Mouse (Mus musculus): ENCODE measurements around the gene Bace2. TPM values are rescaled to one million over a fixed set of nuclear protein-coding genes. Genes with fewer than 3 reads are reported as not detected.

Bace2 gene
- polyA plus RNA-seq, 1 experiment from 2014 or later = 3.6 TPM

GRCm38 (mm10) chr16:97362231-97362888 lies 5.8 kb downstream of the Bace2 start:
- Histone ChIP-seq H3K9ac (no peak overlapping the region), H3K4me1 (replicated peaks) (peaks cover 7% of the 10 kb centered on the region), H3K9me3 (no peaks in the 10 kb centered on the region), H3K4me3 (no peak overlapping the region), H3K36me3 (no peaks in the 10 kb centered on the region), H3K27me3 (peaks cover 24% of the 10 kb centered on the region), H3K4me2 (no peak overlapping the region), H3K27ac (no peak overlapping the region)
- WGBS = 87% methylated on average over 8 of the region's 8 CpGs
- ATAC-seq (ENCODE audit: low FRiP score) = no peak

- Histone ChIP-seq H3K9me3 (no peaks in the 10 kb centered on the region), H3K36me3 (no peaks in the 10 kb centered on the region)
- 60% methylated on average over 2 of the region's 2 CpGs for WGBS
Observed at GRCm38 (mm10) chr16:97366141-97366540, 9.6 kb downstream of the Bace2 start.

DNA sequence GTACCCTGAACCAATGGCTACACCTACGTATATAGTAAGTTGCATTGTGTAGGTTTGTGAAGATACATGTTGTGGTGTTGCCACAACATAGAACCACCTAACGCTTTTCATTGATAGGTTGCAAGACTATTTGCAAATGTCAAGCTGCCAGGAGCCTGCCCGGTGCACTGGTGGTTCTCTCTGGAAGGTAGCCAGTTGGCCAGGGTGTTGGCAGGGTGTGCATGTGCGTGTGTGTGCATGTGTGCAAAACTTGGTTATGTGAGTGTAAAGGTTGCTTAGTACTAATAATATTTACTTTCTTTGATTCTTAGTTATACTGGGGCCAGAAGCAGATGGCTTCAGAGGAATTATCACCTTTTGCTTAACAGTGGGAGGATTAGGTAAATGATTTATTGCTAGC lies 13.7 kb downstream of the Bace2 start:
- H3K9ac ChIP-seq = no peak overlapping the region
- no peak overlapping the region for H3K4me2 ChIP-seq
- no peak overlapping the region for H3K4me3 ChIP-seq
- no peaks in the 10 kb centered on the region for H3K36me3 ChIP-seq
- no peaks in the 10 kb centered on the region for H3K27me3 ChIP-seq
- no peaks in the 10 kb centered on the region for H3K9me3 ChIP-seq
- WGBS = 87% methylated on average over 4 of the region's 4 CpGs
- H3K4me1 ChIP-seq (replicated peaks) = no peaks in the 10 kb centered on the region
- H3K27ac ChIP-seq = no peak overlapping the region
- no peak for ATAC-seq (ENCODE audit: low FRiP score)

More at GRCm38 (mm10) chr16:97366141-97366540, 9.6 kb downstream of the Bace2 start:
- Histone ChIP-seq H3K4me2 (no peak overlapping the region), H3K27me3 (no peaks in the 10 kb centered on the region), H3K9ac (no peak overlapping the region), H3K4me3 (no peak overlapping the region), H3K4me1 (replicated peaks) (no peaks in the 10 kb centered on the region), H3K27ac (no peak overlapping the region)
- ATAC-seq (ENCODE audit: low FRiP score) = no peak

- no peak overlapping the region for H3K27ac ChIP-seq
- H3K27me3 ChIP-seq = no peaks in the 10 kb centered on the region
- 49% methylated on average over 2 of the region's 2 CpGs for WGBS
- no peaks in the 10 kb centered on the region for H3K9me3 ChIP-seq
- H3K4me2 ChIP-seq = no peak overlapping the region
- ATAC-seq (ENCODE audit: low FRiP score) = no peak
- H3K9ac ChIP-seq = no peak overlapping the region
- H3K4me1 ChIP-seq (replicated peaks) = peaks cover 17% of the 10 kb centered on the region
- no peak overlapping the region for H3K4me3 ChIP-seq
- no peaks in the 10 kb centered on the region for H3K36me3 ChIP-seq
Observed at GRCm38 (mm10) chr16:97387955-97388354, 31.4 kb downstream of the Bace2 start.

GRCm38 (mm10) chr16:97391289-97391688 lies 34.7 kb downstream of the Bace2 start:
- Histone ChIP-seq H3K4me2 (no peak overlapping the region), H3K36me3 (no peaks in the 10 kb centered on the region), H3K4me1 (replicated peaks) (peaks cover 17% of the 10 kb centered on the region), H3K27ac (0 out of 2 replicates have a peak overlapping the region, but pooled peaks have one; percentile 9), H3K9ac (no peak overlapping the region), H3K27me3 (no peaks in the 10 kb centered on the region), H3K9me3 (no peaks in the 10 kb centered on the region), H3K4me3 (no peak overlapping the region)
- no peak for ATAC-seq (ENCODE audit: low FRiP score)
- WGBS = 19% methylated on average over 2 of the region's 2 CpGs

DNA sequence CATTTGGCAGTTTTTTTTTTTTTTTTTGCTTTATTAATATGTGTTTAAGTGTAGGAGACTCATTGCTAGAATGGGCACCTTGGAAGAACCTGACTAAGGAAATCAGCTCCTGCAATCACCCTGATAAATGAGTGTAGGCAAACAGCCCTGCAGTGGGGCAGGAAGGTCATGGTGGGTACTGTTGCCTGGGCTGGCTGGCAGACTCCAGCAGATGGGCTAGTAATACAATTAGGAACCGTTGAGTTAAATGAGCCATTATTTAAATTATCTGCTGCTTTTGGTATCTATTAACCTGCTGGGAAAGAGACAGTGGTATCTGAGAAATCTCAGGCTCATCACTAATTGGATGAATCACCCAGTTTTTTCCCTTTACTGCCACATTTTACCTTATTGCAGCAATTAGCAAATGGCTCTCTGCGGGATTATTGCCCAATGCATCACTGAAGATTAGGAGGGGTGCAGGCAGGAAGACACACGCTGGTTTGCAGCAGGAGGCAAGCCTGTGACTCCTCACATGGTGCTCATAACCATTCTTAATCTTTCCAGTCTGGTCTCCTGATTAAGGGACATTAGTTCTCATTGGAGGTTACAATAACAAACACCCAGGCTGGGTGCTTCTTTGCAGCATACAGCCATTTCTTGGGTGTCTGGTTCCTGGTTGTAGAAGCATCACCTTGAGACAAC lies 35.3 kb downstream of the Bace2 start:
- peaks cover 17% of the 10 kb centered on the region for H3K4me1 ChIP-seq (replicated peaks)
- no peak overlapping the region for H3K9ac ChIP-seq
- H3K27me3 ChIP-seq = no peaks in the 10 kb centered on the region
- WGBS = 34% methylated on average over 3 of the region's 3 CpGs
- no peaks in the 10 kb centered on the region for H3K36me3 ChIP-seq
- no peak overlapping the region for H3K4me3 ChIP-seq
- peak; percentile 66; the same call in 1 of the 2 replicates for ATAC-seq (ENCODE audit: low FRiP score)
- H3K9me3 ChIP-seq = no peaks in the 10 kb centered on the region
- H3K4me2 ChIP-seq = no peak overlapping the region
- H3K27ac ChIP-seq = peak overlapping the region; percentile 48; the same call in 1 of the 2 replicates

DNA sequence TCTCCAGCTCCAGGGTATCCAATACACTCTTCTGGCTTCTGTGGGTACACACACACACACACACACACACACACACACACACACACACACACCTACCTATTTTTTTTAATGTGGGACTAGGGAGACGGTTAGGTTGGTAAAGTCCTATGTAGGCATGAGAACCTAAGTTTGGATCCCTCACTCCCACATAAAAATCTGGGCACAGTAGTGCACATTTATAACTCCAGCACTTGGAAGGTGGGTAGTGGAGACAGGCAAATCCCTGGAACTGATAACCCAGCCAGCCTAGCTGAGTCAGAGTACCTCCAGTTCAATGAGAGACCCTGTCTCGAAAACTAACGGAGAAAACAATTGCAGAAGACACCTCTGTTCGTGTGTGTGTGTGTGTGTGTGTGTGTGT lies 39.9 kb downstream of the Bace2 start:
- Histone ChIP-seq H3K27ac (no peak overlapping the region), H3K9me3 (no peaks in the 10 kb centered on the region), H3K36me3 (no peaks in the 10 kb centered on the region), H3K9ac (no peak overlapping the region), H3K4me1 (replicated peaks) (peaks cover 11% of the 10 kb centered on the region), H3K4me3 (no peak overlapping the region), H3K27me3 (no peaks in the 10 kb centered on the region), H3K4me2 (no peak overlapping the region)
- WGBS = 84% methylated on average over 4 of the region's 4 CpGs
- no peak for ATAC-seq (ENCODE audit: low FRiP score)

DNA sequence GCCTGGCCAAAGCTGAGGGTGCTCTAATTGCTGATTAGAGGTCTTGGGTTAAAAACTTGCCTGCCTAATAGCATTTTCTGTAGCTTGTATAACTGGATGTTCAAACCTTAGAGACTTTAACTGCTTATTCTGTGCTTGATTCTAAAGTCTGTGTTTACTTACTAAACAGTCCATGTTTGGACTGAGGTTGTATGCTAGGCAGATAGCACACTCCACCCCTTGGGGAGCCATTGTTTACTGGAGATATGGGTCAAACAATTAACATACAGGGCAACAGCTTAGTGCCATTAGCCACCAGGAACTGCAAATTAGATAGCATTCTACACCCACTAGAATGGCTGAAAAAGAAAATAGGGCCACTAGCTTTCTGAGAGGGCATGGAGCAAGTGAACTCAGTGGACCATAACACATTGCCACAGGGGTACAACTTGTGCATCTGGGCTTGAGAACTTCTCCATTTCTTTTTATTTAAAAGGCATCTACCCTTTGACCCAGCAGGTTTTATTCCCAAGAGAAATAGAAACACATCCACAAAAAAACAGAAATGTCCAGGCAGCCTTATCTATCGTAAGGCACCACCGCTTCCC lies 41.5 kb downstream of the Bace2 start:
- H3K4me3 ChIP-seq = no peak overlapping the region
- no peak overlapping the region for H3K27ac ChIP-seq
- H3K4me1 ChIP-seq (replicated peaks) = no peaks in the 10 kb centered on the region
- no peaks in the 10 kb centered on the region for H3K36me3 ChIP-seq
- H3K9ac ChIP-seq = no peak overlapping the region
- no peaks in the 10 kb centered on the region for H3K27me3 ChIP-seq
- WGBS = 86% methylated on average over 2 of the region's 2 CpGs
- ATAC-seq (ENCODE audit: low FRiP score) = no peak
- no peaks in the 10 kb centered on the region for H3K9me3 ChIP-seq
- H3K4me2 ChIP-seq = no peak overlapping the region

DNA sequence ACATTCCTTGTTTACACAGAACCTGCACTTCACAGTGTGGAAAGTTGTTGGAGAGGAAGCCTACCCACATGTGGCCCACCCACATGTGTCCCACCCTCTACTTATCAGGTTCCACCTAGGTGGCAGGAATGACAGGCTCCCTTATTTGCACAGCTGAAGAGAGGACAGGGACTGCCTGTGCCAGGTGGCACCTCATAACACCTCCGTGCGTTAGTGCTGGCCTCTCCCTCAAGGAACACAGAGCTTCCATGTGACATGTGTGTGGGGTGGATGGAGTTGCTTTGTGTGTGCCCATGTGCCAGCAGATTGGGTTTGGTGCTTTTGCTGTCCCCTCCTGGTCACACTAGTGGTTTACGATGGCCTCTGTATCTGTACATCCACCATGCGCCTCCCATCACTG lies 43.4 kb downstream of the Bace2 start:
- Histone ChIP-seq H3K9ac (no peak overlapping the region), H3K4me1 (replicated peaks) (no peaks in the 10 kb centered on the region), H3K27me3 (no peaks in the 10 kb centered on the region), H3K27ac (no peak overlapping the region), H3K36me3 (no peaks in the 10 kb centered on the region), H3K4me3 (no peak overlapping the region), H3K4me2 (no peak overlapping the region), H3K9me3 (no peaks in the 10 kb centered on the region)
- WGBS = 93% methylated on average over 4 of the region's 4 CpGs
- no peak for ATAC-seq (ENCODE audit: low FRiP score)

GRCm38 (mm10) chr16:97401741-97402140 lies 45.2 kb downstream of the Bace2 start:
- H3K4me2 ChIP-seq = no peak overlapping the region
- no peaks in the 10 kb centered on the region for H3K4me1 ChIP-seq (replicated peaks)
- H3K36me3 ChIP-seq = no peaks in the 10 kb centered on the region
- no peaks in the 10 kb centered on the region for H3K9me3 ChIP-seq
- no peak overlapping the region for H3K9ac ChIP-seq
- no peak overlapping the region for H3K27ac ChIP-seq
- H3K4me3 ChIP-seq = no peak overlapping the region
- no peak for ATAC-seq (ENCODE audit: low FRiP score)
- H3K27me3 ChIP-seq = no peaks in the 10 kb centered on the region

GRCm38 (mm10) chr16:97402213-97402785 lies 45.8 kb downstream of the Bace2 start:
- no peaks in the 10 kb centered on the region for H3K4me1 ChIP-seq (replicated peaks)
- WGBS = 62% methylated on average over 4 of the region's 4 CpGs
- no peak overlapping the region for H3K4me2 ChIP-seq
- no peaks in the 10 kb centered on the region for H3K9me3 ChIP-seq
- no peak overlapping the region for H3K27ac ChIP-seq
- H3K9ac ChIP-seq = no peak overlapping the region
- H3K36me3 ChIP-seq = no peaks in the 10 kb centered on the region
- no peak for ATAC-seq (ENCODE audit: low FRiP score)
- H3K27me3 ChIP-seq = no peaks in the 10 kb centered on the region
- no peak overlapping the region for H3K4me3 ChIP-seq

DNA sequence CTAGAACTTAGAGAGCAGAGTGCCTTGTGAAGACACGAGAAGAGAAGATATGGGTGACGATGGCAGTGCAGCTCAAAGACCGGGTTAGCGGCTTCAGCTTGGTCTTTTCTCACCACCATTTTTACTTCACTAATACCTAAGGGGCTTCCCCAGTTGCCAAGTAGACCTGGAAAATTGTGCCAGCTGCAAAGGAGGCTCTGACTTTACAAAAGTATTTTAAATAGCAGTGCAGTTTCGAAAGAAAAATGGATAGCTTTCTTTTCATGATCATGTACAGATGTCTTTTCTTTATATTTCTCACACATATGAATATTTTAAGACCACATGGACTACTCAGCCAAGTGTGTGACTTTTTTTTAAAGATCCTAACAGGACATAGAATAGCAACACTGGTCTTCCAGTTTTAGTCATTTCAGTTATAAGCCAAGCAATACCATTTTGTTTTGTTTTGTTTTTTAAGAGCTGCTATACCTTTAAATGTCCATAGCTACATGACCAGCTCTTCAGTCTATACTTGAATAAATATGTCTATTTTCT lies 49.0 kb downstream of the Bace2 start:
- Histone ChIP-seq H3K27me3 (no peaks in the 10 kb centered on the region), H3K9ac (no peak overlapping the region), H3K4me1 (replicated peaks) (no peaks in the 10 kb centered on the region), H3K4me3 (no peak overlapping the region), H3K9me3 (no peaks in the 10 kb centered on the region), H3K27ac (no peak overlapping the region), H3K36me3 (no peaks in the 10 kb centered on the region), H3K4me2 (no peak overlapping the region)
- WGBS = 97% methylated on average over 5 of the region's 5 CpGs
- ATAC-seq (ENCODE audit: low FRiP score) = no peak
